Mouse (Mus musculus) mouse trophoblast stem cell (cell line): Measurements from ENCODE around the gene Tspan2.

Experiments used
- in situ Hi-C, 2 experiments: fragments of 300-500 bp; cut with MseI, MboI; formaldehyde crosslinking; loops; 2 replicates in 1 of 2; 3 replicates in 1 of 2; pipeline ENCODE4 v1.15.1; 2025

Gene Tspan2

GRCm38 (mm10) chr3:102733050-102733449, 1.3 kb upstream of the Tspan2 start:
- in situ Hi-C loops: no loop called here

- in situ Hi-C loops: no loop called here
Measured at GRCm38 (mm10) chr3:102733936-102734312, 405 bp upstream of the Tspan2 start.

GRCm38 (mm10) chr3:102735031-102735558, 766 bp downstream of the Tspan2 start:
- in situ Hi-C loops: no loop called here

GRCm38 (mm10) chr3:102735638-102736037, 1.3 kb downstream of the Tspan2 start:
- in situ Hi-C loops: no loop called here

GRCm38 (mm10) chr3:102736436-102736835, 2.1 kb downstream of the Tspan2 start:
- in situ Hi-C loops: no loop called here

GRCm38 (mm10) chr3:102737106-102737505, 2.8 kb downstream of the Tspan2 start:
- in situ Hi-C loops: no loop called here

GRCm38 (mm10) chr3:102738161-102738901, 4.0 kb downstream of the Tspan2 start:
- in situ Hi-C loops: no loop called here

GRCm38 (mm10) chr3:102738926-102739325, 4.6 kb downstream of the Tspan2 start:
- in situ Hi-C loops: no loop called here

GRCm38 (mm10) chr3:102742725-102743124, 8.4 kb downstream of the Tspan2 start:
- in situ Hi-C loops: no loop called here

GRCm38 (mm10) chr3:102743202-102743601, 8.9 kb downstream of the Tspan2 start:
- in situ Hi-C loops: no loop called here

- in situ Hi-C loops: no loop called here
Measured at GRCm38 (mm10) chr3:102743781-102744471, 9.6 kb downstream of the Tspan2 start.

GRCm38 (mm10) chr3:102744657-102745056, 10.3 kb downstream of the Tspan2 start:
- in situ Hi-C loops: no loop called here

GRCm38 (mm10) chr3:102746174-102746573, 11.8 kb downstream of the Tspan2 start:
- in situ Hi-C loops: no loop called here

- in situ Hi-C loops: no loop called here
Measured at GRCm38 (mm10) chr3:102748038-102748437, 13.7 kb downstream of the Tspan2 start.

- in situ Hi-C loops: no loop called here
Measured at GRCm38 (mm10) chr3:102748686-102749085, 14.4 kb downstream of the Tspan2 start.

GRCm38 (mm10) chr3:102751136-102751535, 16.8 kb downstream of the Tspan2 start:
- in situ Hi-C loops: no loop called here

GRCm38 (mm10) chr3:102751536-102751935, 17.2 kb downstream of the Tspan2 start:
- in situ Hi-C loops: no loop called here

- in situ Hi-C loops: no loop called here
Measured at GRCm38 (mm10) chr3:102752053-102752452, 17.7 kb downstream of the Tspan2 start.

GRCm38 (mm10) chr3:102752457-102752856, 18.1 kb downstream of the Tspan2 start:
- in situ Hi-C loops: no loop called here

- in situ Hi-C loops: no loop called here
Measured at GRCm38 (mm10) chr3:102755801-102756200, 21.5 kb downstream of the Tspan2 start.

GRCm38 (mm10) chr3:102757019-102757418, 22.7 kb downstream of the Tspan2 start:
- in situ Hi-C loops: no loop called here

- in situ Hi-C loops: no loop called here
Measured at GRCm38 (mm10) chr3:102760236-102760635, 25.9 kb downstream of the Tspan2 start.

GRCm38 (mm10) chr3:102762388-102762787, 28.1 kb downstream of the Tspan2 start:
- in situ Hi-C loops: no loop called here
